Mouse (Mus musculus): ENCODE data around the gene Lekr1.

DNA sequence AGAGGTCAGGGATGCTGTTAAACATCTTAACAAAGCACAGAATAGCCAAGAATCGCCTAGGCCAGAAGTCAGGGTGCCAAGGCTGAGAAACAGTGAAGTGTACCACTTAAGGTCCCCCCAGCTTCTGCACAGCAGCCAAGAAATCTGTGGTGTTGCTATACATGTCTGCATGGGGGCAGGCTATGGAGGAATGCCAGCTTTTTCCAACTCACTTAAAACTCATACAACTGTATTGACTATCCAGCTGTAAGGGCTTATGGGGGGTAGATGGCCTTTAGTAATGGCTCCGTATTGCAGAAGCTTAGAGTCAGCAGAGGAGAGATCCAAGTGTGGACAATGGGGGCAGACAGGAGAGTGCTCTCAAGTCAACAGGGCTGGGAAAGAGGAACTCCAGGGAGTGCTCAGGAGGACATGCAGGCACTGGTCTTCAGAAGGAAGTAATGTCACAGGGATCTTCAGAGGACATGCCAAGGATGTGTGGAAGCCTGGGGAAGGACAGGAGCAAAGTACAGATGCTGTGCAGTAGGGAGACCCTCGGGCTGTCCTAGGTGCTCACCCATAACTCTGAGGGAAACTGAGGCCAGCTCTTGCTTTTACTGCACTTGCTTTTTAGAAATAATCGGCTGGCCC, 181.2 kb downstream of the Lekr1 start:
- no peak for TF ChIP-seq POLR2A (IDR thresholded peaks at IDR 0.05; ENCODE audit: insufficient read depth, low read depth, low read length)
- no peak for TF ChIP-seq CTCF (IDR thresholded peaks at IDR 0.05; ENCODE audit: insufficient read depth, low read depth, low read length)

Data from olfactory bulb, adult 2 months (tissue).